Mouse (Mus musculus) erythroblast, embryonic 14.5 days (primary cell): ENCODE data around the gene Tyro3. TPM values are rescaled to one million over a fixed set of nuclear protein-coding genes. Genes with fewer than 3 reads are reported as not detected.

Experiments used
- H3K27me3 ChIP-seq: 2 replicates; pipeline ENCODE4 v1.6.1; 2012; ENCODE audit warnings: inconsistent platforms; ENCODE audit not compliant: control insufficient read depth
- H3K36me3 ChIP-seq: 2 replicates; pipeline ENCODE4 v1.6.1; 2012; ENCODE audit warnings: mild to moderate bottlenecking, inconsistent platforms; ENCODE audit not compliant: control insufficient read depth
- H3K4me1 ChIP-seq: 2 replicates; pipeline ENCODE4 v1.6.1; 2012; ENCODE audit warnings: inconsistent platforms; ENCODE audit not compliant: control insufficient read depth
- H3K4me3 ChIP-seq: replicated peaks from 2 replicates; pipeline ENCODE3; 2012; ENCODE audit warnings: moderate library complexity, mild to moderate bottlenecking, inconsistent platforms
- H3K9me3 ChIP-seq: 2 replicates; pipeline ENCODE4 v1.6.1; 2012; ENCODE audit warnings: low read length, inconsistent platforms, mixed read lengths; ENCODE audit not compliant: control insufficient read depth
- GATA1 ChIP-seq: IDR thresholded peaks from 2 replicates; pipeline ENCODE4 v1.6.1; 2012; ENCODE audit warnings: low read length, inconsistent platforms, mixed read lengths
- TAL1 ChIP-seq: IDR thresholded peaks from 3 replicates; pipeline ENCODE4 v1.6.1; 2012; ENCODE audit warnings: low read length, inconsistent platforms, mixed read lengths
- polyA plus RNA-seq: library from polyadenylated mRNA; stranded (reverse); fragments of >175 nt; gene quantifications from 2 replicates; pipeline ENCODE4 v1.2.3, GENCODE M21; 2012

The Tyro3 gene
- polyA plus RNA-seq, 1 experiment = not detected

- H3K4me1 ChIP-seq = no peaks in the 10 kb centered on the region
- TF ChIP-seq TAL1 = no peak
- no peak for TF ChIP-seq GATA1
- H3K27me3 ChIP-seq = peaks cover 2% of the 10 kb centered on the region
- H3K36me3 ChIP-seq = peaks cover 61% of the 10 kb centered on the region
- no peak overlapping the region for H3K4me3 ChIP-seq
- no peaks in the 10 kb centered on the region for H3K9me3 ChIP-seq
Observed at GRCm38 (mm10) chr2:119767246-119767645, 30.3 kb upstream of the Tyro3 start.

DNA sequence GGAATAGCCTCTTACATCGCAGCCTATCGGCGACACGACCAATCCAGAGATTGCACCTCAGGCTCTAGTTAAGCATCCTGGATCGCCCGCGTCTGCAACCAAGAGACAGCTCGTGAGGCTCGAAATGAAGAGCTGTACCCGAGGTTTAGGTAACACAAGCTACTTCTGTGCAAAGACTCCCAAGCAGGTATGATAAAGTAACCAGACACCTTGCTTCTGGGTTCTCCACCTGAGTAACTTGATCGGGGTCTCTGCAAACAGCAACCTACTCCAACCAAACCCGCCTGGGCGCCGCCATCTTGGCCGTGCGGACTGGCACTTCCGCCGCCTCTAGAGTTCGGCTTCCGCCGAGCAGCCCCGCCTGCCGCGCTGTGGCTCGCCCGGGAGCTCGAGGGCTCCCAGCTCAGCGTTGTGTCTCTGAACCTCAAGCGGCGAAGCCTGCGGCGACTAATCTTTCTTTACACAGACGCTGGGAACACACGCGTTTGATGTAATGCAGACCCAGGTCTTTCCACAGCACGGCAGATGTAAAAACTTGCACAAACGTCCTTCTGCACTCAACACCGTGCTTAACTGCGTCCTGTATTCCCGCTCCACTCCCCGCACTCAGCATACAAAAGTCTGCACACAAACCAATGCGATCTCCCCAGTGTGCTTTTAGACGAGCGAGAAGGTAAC, 10.2 kb upstream of the Tyro3 start, which contains the start of gene Rpap1:
Gene Rpap1, minus strand, starts transcription at position 332 of the 678 bp plus-strand sequence.
- Histone ChIP-seq H3K27me3 (peaks cover 9% of the 10 kb centered on the region), H3K4me3 (peak within 1 kb of the TSS; percentile 85), H3K36me3 (peaks cover 12% of the 10 kb centered on the region), H3K4me1 (peaks cover 20% of the 10 kb centered on the region), H3K9me3 (no peaks in the 10 kb centered on the region)
- no peak for TF ChIP-seq TAL1
- TF ChIP-seq GATA1 = no peak

DNA sequence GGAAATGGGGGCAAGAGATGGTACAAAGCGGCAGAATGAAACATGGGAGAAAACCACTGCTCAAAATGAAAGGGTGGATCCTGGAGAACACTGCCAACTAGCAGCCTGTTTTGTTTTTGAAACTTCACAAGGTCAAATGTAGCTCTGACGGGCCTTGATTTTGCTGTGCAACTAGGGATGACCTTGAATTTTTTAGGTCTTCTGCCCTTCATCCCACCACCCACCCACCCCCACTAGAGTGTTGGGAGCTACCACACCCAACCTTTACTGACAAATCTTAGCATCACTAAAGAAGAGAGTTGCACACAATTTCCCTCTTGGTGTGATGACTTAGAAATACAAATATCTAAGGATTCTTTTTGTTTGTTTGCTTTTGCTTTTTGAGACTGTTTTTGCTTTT, 7.5 kb upstream of the Tyro3 start:
- Histone ChIP-seq H3K4me1 (peaks cover 20% of the 10 kb centered on the region), H3K4me3 (no peak overlapping the region), H3K36me3 (no peaks in the 10 kb centered on the region), H3K9me3 (no peaks in the 10 kb centered on the region), H3K27me3 (peaks cover 20% of the 10 kb centered on the region)
- TF ChIP-seq TAL1 = no peak
- TF ChIP-seq GATA1 = no peak

- peaks cover 83% of the 10 kb centered on the region for H3K27me3 ChIP-seq
- H3K4me3 ChIP-seq = no peak overlapping the region
- TF ChIP-seq GATA1 = no peak
- no peak for TF ChIP-seq TAL1
- peaks cover 8% of the 10 kb centered on the region for H3K4me1 ChIP-seq
- no peaks in the 10 kb centered on the region for H3K36me3 ChIP-seq
- no peaks in the 10 kb centered on the region; the same call in 1 of the 2 replicates for H3K9me3 ChIP-seq
Observed at GRCm38 (mm10) chr2:119798246-119798927, 854 bp downstream of the Tyro3 start.

DNA sequence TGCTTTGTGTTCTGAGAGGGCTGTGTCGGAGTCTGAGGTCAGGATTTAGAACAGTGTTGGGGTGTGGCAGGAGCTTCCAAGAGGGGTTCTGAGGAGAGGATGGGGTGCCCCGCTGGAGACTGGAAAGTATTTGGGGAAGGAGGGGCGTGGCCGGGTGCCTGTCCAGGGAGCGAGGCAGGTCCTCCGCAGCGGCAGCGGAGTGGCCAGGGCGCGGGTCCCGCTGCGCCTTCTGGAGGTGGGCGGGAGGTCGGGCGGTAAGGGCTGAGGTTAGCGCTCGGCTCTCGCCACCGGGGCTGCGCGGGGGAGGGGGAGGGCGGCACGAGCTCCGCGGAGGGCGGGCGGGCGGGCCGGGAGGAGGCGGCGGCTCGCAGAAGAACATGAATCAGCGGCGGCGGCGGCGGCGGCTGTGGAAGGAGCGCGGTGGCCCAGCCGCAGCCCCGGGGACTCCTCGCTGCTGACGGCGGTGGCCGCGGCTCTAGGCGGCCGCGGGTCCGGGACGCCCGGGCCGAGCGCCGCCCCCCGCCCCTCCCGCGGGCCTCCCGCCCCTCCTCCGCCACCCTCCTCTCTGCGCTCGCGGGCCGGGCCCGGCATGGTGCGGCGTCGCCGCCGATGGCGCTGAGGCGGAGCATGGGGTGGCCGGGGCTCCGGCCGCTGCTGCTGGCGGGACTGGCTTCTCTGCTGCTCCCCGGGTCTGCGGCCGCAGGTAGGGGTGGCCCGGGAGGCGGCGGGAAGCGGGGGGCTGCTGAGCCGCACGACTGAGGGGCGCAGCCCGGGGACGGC, 1.8 kb downstream of the Tyro3 start:
- TF ChIP-seq TAL1 (no peak), GATA1 (no peak)
- Histone ChIP-seq H3K4me1 (peaks cover 8% of the 10 kb centered on the region), H3K36me3 (no peaks in the 10 kb centered on the region), H3K4me3 (peak overlapping the region; percentile 51), H3K9me3 (no peaks in the 10 kb centered on the region; the same call in 1 of the 2 replicates), H3K27me3 (peaks cover 90% of the 10 kb centered on the region)

GRCm38 (mm10) chr2:119799961-119800550, 2.5 kb downstream of the Tyro3 start:
- Histone ChIP-seq H3K27me3 (peaks cover 86% of the 10 kb centered on the region), H3K9me3 (no peaks in the 10 kb centered on the region; the same call in 1 of the 2 replicates), H3K4me1 (peaks cover 8% of the 10 kb centered on the region), H3K36me3 (no peaks in the 10 kb centered on the region), H3K4me3 (peak overlapping the region; percentile 51)
- TF ChIP-seq GATA1 (no peak), TAL1 (no peak)

- Histone ChIP-seq H3K27me3 (peaks cover 82% of the 10 kb centered on the region), H3K4me1 (peaks cover 8% of the 10 kb centered on the region), H3K9me3 (no peaks in the 10 kb centered on the region; the same call in 1 of the 2 replicates), H3K4me3 (no peak overlapping the region), H3K36me3 (no peaks in the 10 kb centered on the region)
- TF ChIP-seq TAL1 (no peak), GATA1 (no peak)
Observed at GRCm38 (mm10) chr2:119800876-119801846, 3.6 kb downstream of the Tyro3 start.
